Mouse (Mus musculus) left cerebral cortex, adult 11 months (tissue): ENCODE results near the gene Adad2.

Experiments
- DNase-seq: peaks from one replicate; pipeline ENCODE4 v3.0.0; 2022; ENCODE audit warnings: low spot score

Gene Adad2

DNA sequence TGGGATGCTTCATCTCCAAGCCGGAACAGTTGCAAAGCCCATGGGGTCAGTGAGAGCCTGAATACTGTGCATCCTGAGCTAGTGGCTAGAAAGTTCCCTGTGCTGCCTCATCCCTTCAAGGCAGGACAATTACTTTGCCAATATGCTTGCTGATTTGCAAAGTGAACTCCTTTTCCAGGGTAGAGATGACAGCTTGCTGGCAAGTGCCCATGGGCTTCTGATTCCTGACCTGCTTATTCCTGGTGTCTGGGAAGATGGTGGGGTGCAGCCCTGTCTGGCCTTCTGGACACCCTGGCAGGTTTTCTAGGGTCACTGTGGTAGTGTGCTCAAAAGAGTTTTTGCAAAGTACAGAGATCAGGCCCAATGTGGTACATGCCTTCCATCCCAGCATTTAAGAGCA is 30.4 kb downstream of the Adad2 start:
- DNase-seq: no peak

DNA sequence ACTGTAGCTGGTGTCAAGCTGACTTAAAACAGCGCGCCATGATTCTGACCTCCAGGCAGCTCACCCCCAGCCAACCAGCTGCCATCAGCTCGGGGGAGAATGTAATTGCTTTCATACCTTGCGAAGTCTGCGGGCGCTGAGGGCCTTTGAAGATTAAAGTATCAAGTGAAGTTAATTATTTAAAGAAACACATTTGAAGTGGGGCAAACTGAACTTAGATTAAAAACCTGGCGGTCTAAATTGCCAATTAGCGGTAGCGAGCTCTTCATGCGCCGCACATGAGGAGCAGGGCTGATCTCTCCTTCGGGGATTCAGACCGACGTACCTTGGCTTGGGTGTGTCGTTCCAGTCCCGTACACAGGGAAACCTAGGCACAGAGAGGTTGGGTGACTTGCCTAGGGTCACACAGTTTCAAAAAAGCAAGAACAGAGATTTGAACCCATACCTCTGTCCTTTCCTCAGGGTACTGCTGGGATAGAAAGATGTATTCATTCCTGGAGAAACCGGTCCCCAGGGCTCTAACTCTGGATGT is 31.9 kb downstream of the Adad2 start:
- no peak for DNase-seq

DNA sequence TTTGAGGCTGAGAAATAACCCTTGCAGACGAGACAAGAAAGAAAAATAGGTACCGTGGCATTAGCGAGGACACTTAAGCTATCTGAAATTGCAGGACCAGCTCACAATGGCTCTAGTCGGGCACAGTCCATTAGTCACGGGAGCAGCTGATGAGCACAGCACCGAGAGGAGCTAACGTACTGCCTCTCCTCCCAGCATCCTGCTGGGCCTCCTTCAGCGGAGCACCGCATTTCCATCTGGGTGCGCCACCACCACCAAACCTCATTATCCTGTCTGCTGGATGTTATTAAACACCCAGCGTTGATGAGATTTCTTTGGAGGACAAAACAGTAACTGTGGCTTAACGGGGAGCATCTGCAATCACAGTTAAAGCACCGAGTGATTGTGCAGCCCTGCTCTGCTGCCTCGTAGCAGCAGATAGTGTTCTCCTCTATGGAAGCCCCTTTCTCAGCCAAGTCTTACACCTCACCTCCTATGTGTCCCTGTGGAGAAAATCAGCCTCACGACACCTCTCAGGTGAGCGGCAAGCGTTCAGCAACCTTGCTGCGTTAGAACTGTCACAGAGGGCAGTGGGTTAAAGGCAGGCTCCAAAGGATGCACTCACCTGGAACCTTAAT is 32.5 kb downstream of the Adad2 start:
- DNase-seq: no peak

DNA sequence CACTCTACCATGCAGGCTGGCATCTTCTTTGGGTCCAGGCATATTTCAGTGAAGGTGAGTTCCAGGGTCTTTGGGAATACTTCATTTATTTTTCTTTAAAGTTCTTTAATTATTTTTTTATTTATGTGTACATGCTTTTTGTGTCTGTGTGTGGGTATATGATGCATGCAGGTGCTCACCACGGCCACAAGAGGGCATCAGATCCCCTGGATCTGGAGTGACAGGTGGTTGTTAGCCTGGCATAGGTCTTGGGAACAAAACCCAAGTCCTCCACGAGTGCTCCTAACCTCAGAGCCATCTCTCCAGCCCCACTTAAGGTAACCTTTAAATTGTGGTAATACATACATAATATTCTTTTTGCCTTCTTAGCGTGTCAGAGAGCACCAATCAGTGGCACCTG is 33.6 kb downstream of the Adad2 start:
- DNase-seq: no peak

DNA sequence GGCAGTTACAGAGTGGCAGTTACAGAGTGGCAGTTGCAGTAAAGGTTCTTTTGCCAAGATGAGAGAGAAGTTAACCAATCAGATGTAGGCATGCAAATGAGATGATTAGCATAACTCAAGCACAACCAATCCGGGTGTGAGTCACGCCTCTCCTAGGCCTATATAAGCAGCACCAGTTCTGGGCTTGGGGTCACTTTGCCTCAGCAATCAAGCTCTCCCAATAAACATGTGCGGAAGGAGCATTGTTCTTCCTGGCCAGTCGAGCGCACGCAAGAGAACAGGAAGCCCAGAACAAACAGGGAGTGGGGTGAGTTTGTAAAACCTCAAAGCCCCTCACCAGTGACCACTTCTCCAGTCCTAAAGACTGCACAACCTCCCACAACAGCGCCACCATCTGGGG is 34.3 kb downstream of the Adad2 start:
- no peak for DNase-seq

DNA sequence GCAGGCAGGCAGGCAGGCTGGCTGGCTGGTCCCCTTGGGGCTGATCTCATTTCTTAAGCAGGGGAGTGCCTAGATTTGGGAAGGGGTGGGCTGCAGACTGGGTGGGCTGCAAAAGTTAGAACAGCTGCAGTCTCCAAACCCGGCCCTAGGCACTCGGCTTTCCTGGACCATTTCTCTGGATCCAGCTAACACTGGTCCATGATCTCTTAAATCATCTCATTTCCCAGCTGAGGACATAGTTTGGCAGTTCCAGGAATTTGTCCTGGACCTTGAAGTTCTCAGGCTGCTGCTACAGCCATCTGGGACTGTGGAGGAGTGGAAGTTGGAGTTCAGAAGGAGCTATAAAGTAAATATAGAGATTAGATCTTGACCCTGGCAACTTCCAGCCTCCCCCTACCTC is 38.8 kb downstream of the Adad2 start:
- DNase-seq: no peak

DNA sequence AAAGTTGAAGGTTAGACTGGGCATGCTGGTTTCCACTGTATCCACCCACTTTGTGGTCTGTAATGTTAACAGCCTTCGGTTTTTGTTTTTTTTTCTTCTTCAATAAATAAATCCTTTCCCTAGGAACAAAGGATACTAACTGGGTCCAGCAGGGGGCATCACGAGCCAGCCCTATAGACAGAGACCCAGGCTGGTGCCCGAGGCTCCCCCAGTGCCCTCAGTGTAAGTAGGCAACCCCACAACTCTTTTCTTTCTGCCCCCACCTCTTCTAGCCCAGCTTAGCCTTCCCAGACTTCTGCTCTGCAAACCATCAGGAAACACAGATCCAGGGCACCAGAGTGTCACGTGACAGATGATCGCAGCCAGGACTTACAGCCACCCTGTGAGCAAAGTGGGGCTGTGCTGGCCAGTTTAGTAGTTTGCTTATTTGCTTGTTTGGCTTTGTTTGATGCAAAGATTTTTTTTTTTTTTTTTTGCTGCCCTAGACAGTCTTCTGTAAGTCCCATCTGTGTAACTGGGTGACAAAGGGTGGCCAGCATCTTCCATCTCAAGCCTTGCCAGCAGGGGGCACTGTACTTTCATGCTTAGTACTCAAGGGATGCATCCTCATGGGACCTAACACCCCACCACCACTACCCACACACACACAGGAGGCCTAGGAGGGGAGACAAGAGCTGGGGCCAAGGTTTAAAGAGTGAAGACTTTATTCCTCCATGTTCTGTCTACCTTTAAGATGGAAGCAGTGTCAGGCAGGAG is 44.3 kb downstream of the Adad2 start:
- no peak for DNase-seq

DNA sequence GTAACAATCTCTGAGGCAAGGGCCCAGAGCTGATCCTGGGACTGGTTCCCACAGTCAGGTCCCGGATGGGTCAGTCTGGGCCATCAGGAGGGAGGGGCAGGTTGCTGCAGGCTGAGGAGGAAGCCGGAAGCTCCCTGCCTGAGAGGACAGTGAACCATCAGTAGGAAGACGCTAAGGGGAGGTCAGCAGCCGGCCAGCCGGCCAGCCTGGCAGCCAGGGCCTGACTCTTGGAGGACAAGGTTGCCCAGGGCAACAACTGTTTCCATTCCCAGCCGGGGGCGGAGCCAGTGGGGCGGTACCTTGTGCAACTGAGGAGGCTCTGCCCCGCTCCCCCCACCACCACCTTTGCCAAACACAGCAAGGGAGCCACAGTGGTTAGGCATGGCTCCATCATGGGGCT is 48.5 kb downstream of the Adad2 start:
- no peak for DNase-seq

DNA sequence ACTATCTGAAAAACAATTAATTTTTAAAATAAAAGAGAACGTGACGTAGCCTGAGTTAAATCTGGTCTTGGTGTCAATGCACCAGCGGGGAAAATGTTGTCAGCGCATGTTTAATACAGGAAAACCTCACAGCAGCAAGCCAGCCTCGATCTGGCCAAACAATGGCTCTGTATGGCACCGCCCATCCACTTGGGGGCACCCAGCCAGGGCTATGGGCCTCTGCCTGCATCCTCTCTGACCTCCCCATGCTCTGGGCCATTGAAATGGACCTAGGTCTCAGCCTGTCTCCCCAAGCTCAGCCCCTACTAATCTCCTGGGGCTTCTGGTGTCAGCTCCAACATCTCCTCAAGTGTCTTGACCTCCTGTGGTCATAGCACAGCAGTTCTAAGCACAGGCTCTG is 49.3 kb downstream of the Adad2 start:
- DNase-seq: no peak

DNA sequence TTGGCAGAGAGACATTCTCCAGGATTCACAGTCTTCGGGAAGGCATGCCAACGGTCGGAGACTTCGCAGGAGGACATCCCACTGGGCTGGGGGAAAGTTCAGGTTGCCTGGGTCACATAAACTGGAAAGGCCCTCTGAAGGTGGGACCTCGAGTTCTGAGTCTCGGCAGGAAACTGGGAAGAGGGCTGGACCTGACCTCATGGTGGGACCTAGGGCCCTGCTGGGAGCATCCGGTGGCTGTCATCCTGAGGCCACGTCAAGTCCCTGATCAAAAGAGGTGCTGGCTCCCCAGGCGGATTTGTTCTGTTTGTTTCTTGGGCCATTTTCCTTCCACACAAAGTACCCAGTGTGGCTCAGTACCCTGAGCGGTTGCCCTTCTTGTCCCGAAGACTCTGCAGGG is 50.9 kb downstream of the Adad2 start:
- DNase-seq: no peak

DNA sequence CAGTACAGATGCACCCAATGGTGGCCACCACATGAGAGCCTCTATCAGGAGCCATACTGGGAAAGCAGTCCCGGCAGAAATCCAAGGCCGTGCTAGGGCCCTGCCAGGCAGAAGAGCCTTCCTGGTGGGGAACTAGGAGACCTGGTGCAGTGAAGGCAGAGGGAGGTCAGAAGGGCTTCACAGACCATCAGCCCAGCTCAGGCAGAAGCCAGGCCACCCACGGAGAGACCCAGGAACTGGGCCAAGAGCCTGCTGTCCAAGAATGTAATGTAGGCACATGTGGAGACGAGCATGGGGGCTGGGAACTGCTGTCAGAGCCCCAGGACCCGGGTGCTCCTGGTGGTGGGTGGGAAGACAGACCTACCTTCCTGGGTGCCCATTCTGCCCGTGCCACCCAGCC is 52.7 kb downstream of the Adad2 start:
- no peak for DNase-seq
